Mouse (Mus musculus): ENCODE results near the gene Samd4b. TPM values are rescaled to one million over a fixed set of nuclear protein-coding genes. Genes with fewer than 3 reads are reported as not detected.

Samd4b gene
- polyA plus RNA-seq, 1 experiment from 2014 or later = 25.1 TPM

DNA sequence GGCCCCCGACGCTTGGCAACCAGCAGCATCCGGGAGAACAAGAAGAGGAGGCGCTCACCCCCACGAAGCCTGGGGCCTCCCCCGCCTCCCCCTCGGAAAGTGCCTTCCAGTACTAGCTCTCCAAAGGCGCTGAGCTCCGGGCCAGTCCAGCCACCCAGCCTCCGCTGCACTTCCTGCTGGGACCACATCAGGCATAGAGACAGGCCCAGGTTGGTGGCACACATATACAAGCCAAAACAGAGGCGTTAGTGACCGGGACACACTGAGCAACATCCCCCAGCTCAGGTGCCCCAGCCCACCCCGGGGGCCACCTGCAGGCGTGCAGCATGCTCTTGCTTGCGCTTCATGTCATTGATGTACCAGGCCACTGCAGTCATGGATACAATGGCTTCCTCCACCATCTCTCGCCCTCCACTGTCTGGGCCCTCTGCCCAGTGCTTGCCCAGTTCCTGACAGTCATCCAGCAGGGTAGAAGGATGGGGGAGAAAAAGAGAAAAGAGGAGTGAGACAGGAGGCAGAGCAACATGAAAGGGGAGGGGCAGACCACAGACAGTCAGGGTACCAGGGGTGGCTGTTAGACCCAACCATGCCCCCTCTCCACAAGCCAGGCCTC, 230.2 kb downstream of the Samd4b start:
- Histone ChIP-seq H3K27ac (ENCODE audit: low read depth, low read length) (no peak overlapping the region), H3K4me1 (ENCODE audit: control insufficient read depth, insufficient read depth, low read length) (peaks cover 9% of the 10 kb centered on the region; the same call in 1 of the 2 replicates), H3K4me2 (ENCODE audit: low read depth, low read length) (no peak overlapping the region), H3K4me3 (ENCODE audit: low read depth, low read length) (no peak overlapping the region), H3K36me3 (ENCODE audit: control insufficient read depth, insufficient read depth, low read length) (peaks cover 10% of the 10 kb centered on the region), H3K27me3 (ENCODE audit: control insufficient read depth, insufficient read depth, low read length) (no peaks in the 10 kb centered on the region), H3K9ac (replicated peaks; ENCODE audit: low read depth, low read length) (no peak overlapping the region), H3K9me3 (ENCODE audit: control insufficient read depth, low read length) (no peaks in the 10 kb centered on the region)
- no peak for ATAC-seq (ENCODE audit: low read depth)
- 91% methylated on average over 16 of the region's 16 CpGs for WGBS

DNA sequence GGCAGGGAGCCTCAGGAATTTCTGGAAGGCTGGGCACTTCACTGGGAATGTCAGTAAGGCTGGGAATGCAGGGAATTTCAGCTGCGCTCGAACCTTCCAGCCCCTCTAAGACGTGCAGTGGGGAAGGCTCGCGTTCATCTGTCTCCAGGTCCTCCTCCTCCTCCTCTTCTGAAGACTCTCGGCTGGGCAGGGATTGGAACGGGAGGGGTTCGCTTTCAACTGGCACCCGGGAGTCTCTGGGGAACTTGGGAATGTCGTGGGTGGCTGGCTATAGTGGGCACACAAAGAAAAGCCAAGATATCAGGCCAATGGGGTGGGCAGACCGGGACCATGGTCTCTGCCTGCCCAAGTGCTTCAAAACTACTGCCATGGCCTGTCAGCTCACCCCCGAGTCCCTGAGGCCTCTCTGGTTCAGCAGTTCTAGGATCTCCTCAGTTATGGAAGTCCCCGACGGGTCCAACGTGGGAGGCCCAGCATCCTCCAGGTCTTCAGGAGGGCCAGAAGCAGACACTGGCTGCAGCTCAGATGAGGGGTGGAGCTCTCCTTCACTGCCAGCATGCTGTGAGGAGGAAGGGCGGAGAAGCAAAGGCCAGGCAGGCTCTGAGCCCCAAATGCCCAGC, 235.4 kb downstream of the Samd4b start:
- peaks cover 19% of the 10 kb centered on the region for H3K36me3 ChIP-seq (ENCODE audit: control insufficient read depth, insufficient read depth, low read length)
- no peaks in the 10 kb centered on the region for H3K9me3 ChIP-seq (ENCODE audit: control insufficient read depth, low read length)
- ATAC-seq (ENCODE audit: low read depth) = no peak
- 91% methylated on average over 16 of the region's 16 CpGs for WGBS
- no peaks in the 10 kb centered on the region for H3K4me1 ChIP-seq (ENCODE audit: control insufficient read depth, insufficient read depth, low read length)
- no peak overlapping the region for H3K4me3 ChIP-seq (ENCODE audit: low read depth, low read length)
- H3K27ac ChIP-seq (ENCODE audit: low read depth, low read length) = no peak overlapping the region
- H3K9ac ChIP-seq (replicated peaks; ENCODE audit: low read depth, low read length) = no peak overlapping the region
- no peak overlapping the region for H3K4me2 ChIP-seq (ENCODE audit: low read depth, low read length)
- H3K27me3 ChIP-seq (ENCODE audit: control insufficient read depth, insufficient read depth, low read length) = no peaks in the 10 kb centered on the region

DNA sequence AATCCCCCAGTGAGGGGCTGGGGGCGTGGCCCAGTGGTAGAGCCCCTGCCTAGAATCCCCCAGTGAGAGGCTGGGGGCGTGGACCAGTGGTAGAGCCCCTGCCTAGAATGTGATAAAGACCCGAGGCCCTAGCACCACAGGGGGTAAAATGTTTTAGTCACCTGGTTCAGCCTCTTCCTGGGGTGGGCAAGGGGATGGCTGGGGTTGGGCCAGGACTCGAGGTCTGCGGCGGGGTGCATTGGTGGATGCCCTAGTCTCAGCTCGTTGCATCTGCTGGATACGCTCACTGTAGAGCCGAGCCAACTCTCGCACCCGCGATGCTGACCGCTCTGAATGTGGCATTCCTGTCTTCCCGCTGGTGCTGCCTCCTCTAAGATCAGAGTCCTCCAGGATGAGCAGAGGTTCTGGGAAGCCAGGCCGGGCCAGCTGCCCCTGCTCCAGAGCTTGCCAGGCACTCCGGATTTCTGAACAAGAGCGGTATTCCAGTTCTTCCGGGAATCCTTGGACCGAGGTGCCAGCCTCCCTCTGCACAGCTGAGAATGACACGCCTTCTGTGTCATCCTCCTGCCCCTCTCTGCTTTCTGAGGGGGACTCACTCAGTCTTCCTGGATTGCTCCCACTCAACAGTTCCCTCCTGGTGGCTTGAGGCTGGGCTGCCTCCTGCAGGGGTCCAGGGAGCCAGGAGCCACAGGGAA, 236.2 kb downstream of the Samd4b start:
- H3K9me3 ChIP-seq (ENCODE audit: control insufficient read depth, low read length) = no peaks in the 10 kb centered on the region
- H3K9ac ChIP-seq (replicated peaks; ENCODE audit: low read depth, low read length) = no peak overlapping the region
- H3K4me3 ChIP-seq (ENCODE audit: low read depth, low read length) = no peak overlapping the region
- no peak overlapping the region for H3K27ac ChIP-seq (ENCODE audit: low read depth, low read length)
- H3K27me3 ChIP-seq (ENCODE audit: control insufficient read depth, insufficient read depth, low read length) = no peaks in the 10 kb centered on the region
- no peak for ATAC-seq (ENCODE audit: low read depth)
- H3K36me3 ChIP-seq (ENCODE audit: control insufficient read depth, insufficient read depth, low read length) = peaks cover 16% of the 10 kb centered on the region
- no peak overlapping the region for H3K4me2 ChIP-seq (ENCODE audit: low read depth, low read length)
- WGBS = 96% methylated on average over 20 of the region's 20 CpGs
- H3K4me1 ChIP-seq (ENCODE audit: control insufficient read depth, insufficient read depth, low read length) = no peaks in the 10 kb centered on the region

DNA sequence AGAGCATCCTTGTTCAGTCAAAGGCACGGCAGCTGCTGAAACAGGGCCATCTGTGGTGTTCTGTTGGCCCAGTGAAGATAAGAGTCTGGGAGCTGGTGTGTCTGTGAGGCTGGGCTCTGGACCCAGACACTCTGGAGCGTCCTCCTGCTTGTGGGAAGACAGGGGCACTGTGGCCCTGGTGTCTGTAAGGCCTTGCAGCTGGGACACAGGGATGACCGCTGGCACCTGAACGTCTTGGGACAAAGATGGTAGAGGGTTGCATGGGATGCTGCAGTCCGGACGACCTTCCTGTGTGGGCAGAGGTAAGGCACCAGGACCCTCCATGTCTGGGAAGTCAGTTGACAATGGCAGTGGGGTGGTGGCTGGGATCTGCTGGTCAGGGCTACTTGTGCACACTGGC, 237.7 kb downstream of the Samd4b start:
- Histone ChIP-seq H3K4me3 (ENCODE audit: low read depth, low read length) (no peak overlapping the region), H3K9ac (replicated peaks; ENCODE audit: low read depth, low read length) (no peak overlapping the region), H3K4me1 (ENCODE audit: control insufficient read depth, insufficient read depth, low read length) (no peaks in the 10 kb centered on the region), H3K27ac (ENCODE audit: low read depth, low read length) (no peak overlapping the region), H3K9me3 (ENCODE audit: control insufficient read depth, low read length) (no peaks in the 10 kb centered on the region), H3K36me3 (ENCODE audit: control insufficient read depth, insufficient read depth, low read length) (peaks cover 16% of the 10 kb centered on the region), H3K4me2 (ENCODE audit: low read depth, low read length) (no peak overlapping the region), H3K27me3 (ENCODE audit: control insufficient read depth, insufficient read depth, low read length) (no peaks in the 10 kb centered on the region)
- ATAC-seq (ENCODE audit: low read depth) = no peak
- WGBS = 92% methylated on average over 6 of the region's 6 CpGs

DNA sequence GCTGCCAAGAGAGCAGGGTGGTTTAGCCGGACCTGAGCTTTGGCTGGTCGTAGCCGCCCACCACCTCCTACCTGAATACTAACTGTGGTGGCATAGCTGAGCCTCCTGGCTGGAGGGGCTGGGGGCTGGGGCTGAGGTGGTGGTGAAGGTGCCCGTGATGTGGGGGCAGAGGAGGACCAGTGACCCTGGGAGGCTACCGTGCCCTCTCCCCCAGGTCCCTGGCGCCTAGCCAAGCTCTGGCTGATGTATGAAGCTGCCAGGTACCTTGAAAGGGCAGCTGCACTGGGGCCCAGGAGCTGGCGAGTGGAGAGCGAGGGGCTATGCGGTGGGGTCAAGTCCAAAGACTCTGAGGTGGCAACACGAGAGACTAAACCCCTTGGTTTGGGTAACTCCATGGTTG, 238.1 kb downstream of the Samd4b start:
- Histone ChIP-seq H3K4me1 (ENCODE audit: control insufficient read depth, insufficient read depth, low read length) (no peaks in the 10 kb centered on the region), H3K4me3 (ENCODE audit: low read depth, low read length) (no peak overlapping the region), H3K27me3 (ENCODE audit: control insufficient read depth, insufficient read depth, low read length) (no peaks in the 10 kb centered on the region), H3K9ac (replicated peaks; ENCODE audit: low read depth, low read length) (no peak overlapping the region), H3K4me2 (ENCODE audit: low read depth, low read length) (no peak overlapping the region), H3K9me3 (ENCODE audit: control insufficient read depth, low read length) (no peaks in the 10 kb centered on the region), H3K27ac (ENCODE audit: low read depth, low read length) (no peak overlapping the region), H3K36me3 (ENCODE audit: control insufficient read depth, insufficient read depth, low read length) (peaks cover 15% of the 10 kb centered on the region)
- WGBS = 93% methylated on average over 10 of the region's 10 CpGs
- ATAC-seq (ENCODE audit: low read depth) = no peak

DNA sequence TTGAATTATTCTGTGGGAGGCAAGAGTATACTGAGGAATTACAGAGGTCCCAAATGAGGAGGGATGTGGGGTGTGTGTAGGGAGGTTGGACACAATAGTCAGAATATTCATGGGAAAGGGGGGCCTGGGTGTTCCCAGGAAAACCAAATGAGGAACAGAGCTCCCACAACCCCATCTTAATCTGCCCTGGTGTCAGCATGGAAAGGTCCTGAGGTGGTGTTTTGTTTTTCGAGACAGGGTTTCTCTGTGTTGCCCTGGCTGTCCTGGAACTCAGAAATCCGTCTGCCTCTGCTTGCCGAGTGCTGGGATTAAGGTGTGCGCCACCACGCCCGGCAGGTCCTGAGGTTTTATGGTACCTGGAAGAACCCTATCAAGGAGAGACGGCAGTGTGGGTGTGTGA, 239.5 kb downstream of the Samd4b start:
- Histone ChIP-seq H3K27me3 (ENCODE audit: control insufficient read depth, insufficient read depth, low read length) (no peaks in the 10 kb centered on the region), H3K36me3 (ENCODE audit: control insufficient read depth, insufficient read depth, low read length) (peaks cover 25% of the 10 kb centered on the region), H3K4me1 (ENCODE audit: control insufficient read depth, insufficient read depth, low read length) (no peaks in the 10 kb centered on the region), H3K9ac (replicated peaks; ENCODE audit: low read depth, low read length) (0 out of 2 replicates have a peak overlapping the region, but pooled peaks have one; percentile 0), H3K27ac (ENCODE audit: low read depth, low read length) (no peak overlapping the region), H3K9me3 (ENCODE audit: control insufficient read depth, low read length) (no peaks in the 10 kb centered on the region), H3K4me3 (ENCODE audit: low read depth, low read length) (no peak overlapping the region), H3K4me2 (ENCODE audit: low read depth, low read length) (no peak overlapping the region)
- ATAC-seq (ENCODE audit: low read depth) = no peak
- 76% methylated on average over 7 of the region's 7 CpGs for WGBS

DNA sequence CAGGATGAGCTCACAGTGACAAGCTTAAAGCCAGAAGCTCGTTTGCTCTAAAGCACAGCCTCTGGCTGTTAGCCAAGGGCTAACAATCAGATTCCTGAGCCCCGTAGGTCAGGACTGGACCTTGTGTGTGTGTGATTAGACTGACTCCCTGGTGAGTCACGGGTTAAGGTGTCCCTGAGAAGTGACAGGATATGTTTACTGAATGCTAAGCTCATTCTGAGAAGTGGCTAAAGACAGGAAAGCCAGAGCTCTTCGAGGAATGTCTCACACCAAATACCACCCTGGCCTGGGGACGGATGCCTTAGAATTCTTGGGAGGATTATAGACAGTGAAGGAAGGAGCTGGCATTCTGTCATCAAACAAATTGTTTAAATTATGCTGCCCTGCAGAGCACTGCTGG, 240.0 kb downstream of the Samd4b start:
- Histone ChIP-seq H3K4me2 (ENCODE audit: low read depth, low read length) (no peak overlapping the region), H3K9ac (replicated peaks; ENCODE audit: low read depth, low read length) (0 out of 2 replicates have a peak overlapping the region, but pooled peaks have one; percentile 0), H3K27ac (ENCODE audit: low read depth, low read length) (no peak overlapping the region), H3K9me3 (ENCODE audit: control insufficient read depth, low read length) (no peaks in the 10 kb centered on the region), H3K27me3 (ENCODE audit: control insufficient read depth, insufficient read depth, low read length) (no peaks in the 10 kb centered on the region), H3K4me3 (ENCODE audit: low read depth, low read length) (no peak overlapping the region), H3K4me1 (ENCODE audit: control insufficient read depth, insufficient read depth, low read length) (no peaks in the 10 kb centered on the region), H3K36me3 (ENCODE audit: control insufficient read depth, insufficient read depth, low read length) (peaks cover 29% of the 10 kb centered on the region)
- whole genome bisulfite sequencing = 21% methylated on average over 5 of the region's 5 CpGs
- ATAC-seq (ENCODE audit: low read depth) = no peak

DNA sequence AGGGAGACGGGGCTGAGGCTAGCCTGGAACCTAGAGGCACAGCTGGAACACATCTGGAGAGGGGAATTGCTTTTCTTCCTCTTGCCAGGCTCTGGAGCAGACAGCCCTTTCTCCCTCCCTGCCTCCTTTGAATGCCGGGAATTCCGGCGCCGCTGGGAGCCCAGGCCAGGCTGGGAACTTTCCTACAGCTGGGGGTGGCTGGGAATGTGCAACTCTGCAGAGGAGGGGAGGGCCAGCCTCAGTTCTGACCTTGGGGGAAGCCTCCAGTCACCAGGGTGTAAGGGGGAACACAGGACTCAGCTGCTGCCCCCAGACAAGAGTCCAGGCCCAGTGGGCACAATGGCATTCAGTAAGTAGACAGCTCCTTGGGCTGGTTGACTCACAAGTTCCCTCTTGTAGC, 241.0 kb downstream of the Samd4b start:
- 16% methylated on average over 1 of the region's 5 CpGs for WGBS
- Histone ChIP-seq H3K4me3 (ENCODE audit: low read depth, low read length) (no peak overlapping the region), H3K27me3 (ENCODE audit: control insufficient read depth, insufficient read depth, low read length) (no peaks in the 10 kb centered on the region), H3K36me3 (ENCODE audit: control insufficient read depth, insufficient read depth, low read length) (peaks cover 25% of the 10 kb centered on the region), H3K4me1 (ENCODE audit: control insufficient read depth, insufficient read depth, low read length) (no peaks in the 10 kb centered on the region; the same call in 1 of the 2 replicates), H3K4me2 (ENCODE audit: low read depth, low read length) (no peak overlapping the region), H3K9ac (replicated peaks; ENCODE audit: low read depth, low read length) (no peak overlapping the region), H3K9me3 (ENCODE audit: control insufficient read depth, low read length) (no peaks in the 10 kb centered on the region), H3K27ac (ENCODE audit: low read depth, low read length) (peak overlapping the region; percentile 34; the same call in 1 of the 2 replicates)
- 0 out of 2 replicates have a peak, but pooled peaks have one; percentile 28 for ATAC-seq (ENCODE audit: low read depth)

DNA sequence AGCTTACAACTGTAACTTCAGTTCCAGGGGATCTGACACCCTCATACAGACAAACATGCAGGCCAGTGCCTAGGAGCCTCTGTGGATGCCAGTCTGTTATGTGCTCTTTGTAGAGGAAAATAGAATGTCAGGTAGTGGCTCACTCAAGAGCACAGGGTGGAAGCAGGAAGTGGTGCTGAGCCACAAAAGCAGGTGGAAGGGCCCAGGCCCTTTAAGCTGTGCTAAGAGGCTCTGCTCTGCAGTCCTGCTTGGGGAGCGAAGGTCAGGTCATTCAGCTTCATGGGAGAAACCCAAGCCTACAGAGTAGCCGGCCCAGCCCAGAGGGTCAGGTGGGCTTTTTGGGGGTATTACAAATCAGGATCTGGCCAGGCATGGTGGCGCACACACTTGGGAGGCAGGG, 242.7 kb downstream of the Samd4b start:
- no peak for ATAC-seq (ENCODE audit: low read depth)
- no peak overlapping the region for H3K4me2 ChIP-seq (ENCODE audit: low read depth, low read length)
- 86% methylated on average over 3 of the region's 3 CpGs for WGBS
- peaks cover 8% of the 10 kb centered on the region for H3K4me1 ChIP-seq (ENCODE audit: control insufficient read depth, insufficient read depth, low read length)
- H3K9ac ChIP-seq (replicated peaks; ENCODE audit: low read depth, low read length) = no peak overlapping the region
- H3K9me3 ChIP-seq (ENCODE audit: control insufficient read depth, low read length) = no peaks in the 10 kb centered on the region
- H3K27ac ChIP-seq (ENCODE audit: low read depth, low read length) = no peak overlapping the region
- H3K36me3 ChIP-seq (ENCODE audit: control insufficient read depth, insufficient read depth, low read length) = peaks cover 17% of the 10 kb centered on the region
- no peak overlapping the region for H3K4me3 ChIP-seq (ENCODE audit: low read depth, low read length)
- no peaks in the 10 kb centered on the region for H3K27me3 ChIP-seq (ENCODE audit: control insufficient read depth, insufficient read depth, low read length)

Measured in neural tube, embryonic 14.5 days (tissue).